Mouse (Mus musculus) lung, adult 18-20 months (tissue): ENCODE measurements around the gene Rwdd1.
A peak's percentile ranks its signal among the peaks of the same experiment; 100 is the strongest.
"Not testable (repeated sequence)": the region's sequence is repeated elsewhere in the genome, so short reads cannot be mapped to it uniquely, and the experiment has no call there.

Experiments
- DNase-seq, 2 experiments: peaks; one replicate each; pipeline ENCODE4 v3.0.0; 2022; ENCODE audit warnings: mixed read lengths in 2 of 2

Gene Rwdd1

DNA sequence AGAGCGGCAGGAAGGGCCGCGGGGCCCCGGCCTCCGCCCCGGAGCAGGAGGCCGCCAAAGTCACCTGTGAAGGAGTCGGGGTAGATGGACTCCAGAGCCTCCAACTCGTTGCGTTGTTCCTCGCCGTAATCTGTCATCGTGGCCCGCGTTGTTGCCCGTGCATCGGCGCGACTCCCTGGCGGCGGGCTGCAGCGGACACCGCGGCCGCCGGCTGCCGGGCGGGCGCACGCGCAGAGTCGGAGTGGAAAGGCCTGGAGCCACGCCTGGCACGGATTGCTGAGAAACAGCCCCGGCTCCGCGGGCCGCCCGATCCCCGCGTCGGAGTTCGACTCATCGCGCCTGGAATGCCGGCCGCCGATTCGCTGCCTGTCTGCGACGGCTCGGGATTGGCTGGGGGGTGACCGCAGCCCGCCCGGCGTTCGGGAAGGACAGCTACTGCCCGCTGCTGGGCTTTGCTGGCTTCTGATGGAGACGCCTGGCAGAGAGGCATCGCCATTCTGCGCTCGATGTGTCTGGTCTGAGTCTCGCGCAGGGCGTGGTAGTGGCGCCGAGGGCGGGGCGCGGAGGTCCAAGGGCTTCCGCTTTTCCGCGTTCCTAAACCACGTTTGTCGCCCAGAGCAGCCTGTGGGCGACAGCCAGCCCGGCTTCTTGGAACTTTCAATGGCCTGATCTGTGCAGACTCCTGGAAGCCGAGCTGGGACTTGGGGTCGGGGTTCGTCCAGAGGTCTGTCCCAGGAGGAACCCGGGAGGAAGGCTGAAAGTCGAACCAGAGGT is at the start of gene Rwdd1:
Gene Rwdd1 (minus strand): TSS at position 323 of the 774 bp plus-strand sequence.
- DNase-seq = peak; percentile 98

DNA sequence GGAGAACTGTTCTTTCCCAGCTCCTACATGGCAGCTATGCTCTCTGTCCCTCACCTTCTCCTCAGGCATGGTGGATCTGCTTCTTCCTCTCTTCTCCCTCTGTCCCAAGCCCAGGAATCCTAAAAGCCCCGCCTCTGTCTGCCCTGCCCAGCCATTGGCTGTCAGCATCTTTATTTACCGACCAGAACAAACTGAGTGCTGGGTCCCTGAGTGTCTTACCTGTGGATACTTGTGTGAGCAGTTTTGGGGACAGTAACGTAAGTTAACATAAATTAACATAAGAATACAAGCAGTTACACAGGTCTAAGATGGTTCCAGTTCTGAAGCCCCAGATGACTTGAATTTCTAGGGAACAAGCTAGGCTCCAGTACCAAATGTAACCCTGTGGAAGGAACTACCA is 47.2 kb upstream of the Rwdd1 start:
- DNase-seq = no peak

DNA sequence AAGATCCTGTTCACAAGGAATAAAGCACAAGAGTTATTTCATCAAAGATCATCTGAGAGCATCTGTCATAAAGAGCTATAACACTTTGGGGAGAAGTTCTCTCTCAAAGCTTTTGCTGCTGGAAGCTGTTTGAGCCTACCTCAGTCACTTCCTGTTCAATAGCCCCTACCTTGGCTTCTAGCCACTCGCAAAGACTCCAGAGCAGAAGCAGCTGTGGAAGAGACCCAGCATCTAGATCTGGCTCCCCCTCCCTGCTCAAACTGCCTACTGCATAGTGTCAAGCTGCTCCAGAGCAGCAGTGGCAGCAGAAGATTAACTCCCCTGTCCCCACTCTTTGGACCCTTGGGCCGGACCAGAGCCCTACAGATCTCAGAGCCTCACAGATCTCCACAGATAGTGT is 34.6 kb upstream of the Rwdd1 start:
- no peak for DNase-seq

DNA sequence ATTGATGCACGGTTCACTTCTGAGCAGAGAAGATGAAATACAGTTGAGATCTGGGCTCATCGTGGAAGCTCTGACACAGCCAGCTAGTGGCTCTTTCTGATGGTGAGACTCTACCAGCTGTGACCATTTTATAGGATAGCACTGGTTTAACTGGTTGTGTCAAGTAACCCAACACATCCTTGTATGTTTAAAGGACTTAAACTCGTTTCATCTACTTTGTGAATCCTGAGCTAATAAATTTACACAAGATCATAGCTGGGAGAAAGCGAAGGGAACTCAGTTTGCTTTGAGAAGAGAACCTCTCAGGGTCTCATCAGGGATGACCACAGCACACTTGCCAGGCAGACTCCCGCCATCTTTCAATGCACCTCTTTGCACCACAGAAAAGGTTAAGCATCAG is 24.8 kb upstream of the Rwdd1 start, which contains the start of gene Calhm4:
Gene Calhm4 (minus strand): TSS at position 101 of the 400 bp plus-strand sequence.
- no peak for DNase-seq

DNA sequence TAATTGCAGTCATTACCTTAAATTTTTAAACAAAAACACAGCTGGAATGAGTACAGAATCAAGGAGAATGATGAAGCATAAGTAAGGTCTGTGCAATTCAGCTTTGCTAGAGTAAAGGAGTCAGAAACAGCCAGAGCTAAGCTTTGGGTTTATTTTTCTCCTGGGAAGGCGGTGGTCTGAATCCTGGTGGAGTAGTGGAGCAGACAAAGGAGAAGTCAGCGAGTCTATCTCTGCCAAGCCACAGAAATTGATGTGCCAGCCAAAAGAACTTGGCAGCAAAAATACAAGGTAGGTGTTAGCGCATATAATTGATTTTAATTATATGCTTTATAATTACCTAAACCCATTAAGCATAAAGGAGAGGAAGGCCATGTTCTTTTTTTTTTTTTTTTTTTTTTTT is 18.0 kb upstream of the Rwdd1 start, which contains the start of gene Trappc3l:
Gene Trappc3l (plus strand): TSS at position 197 of the 400 bp plus-strand sequence.
- DNase-seq = no peak

DNA sequence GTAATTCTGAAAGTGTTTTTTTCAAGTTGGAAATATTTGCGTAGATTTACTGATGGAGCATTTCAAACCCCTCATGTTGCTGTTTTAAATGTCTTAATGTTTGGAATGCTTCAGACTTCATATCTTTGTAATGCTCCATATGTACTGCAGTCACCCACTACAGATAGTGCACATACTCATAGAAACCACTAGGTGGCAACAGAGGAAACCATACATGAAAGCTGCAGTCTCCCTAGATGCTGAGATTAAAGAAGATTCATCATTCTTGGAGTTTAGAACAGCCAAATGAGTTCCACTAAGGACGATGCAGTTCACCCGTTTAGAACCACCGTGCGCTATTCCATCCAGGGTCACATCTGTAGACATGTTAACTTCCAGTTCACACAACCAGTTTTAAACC is 17.2 kb upstream of the Rwdd1 start:
- DNase-seq = no peak

DNA sequence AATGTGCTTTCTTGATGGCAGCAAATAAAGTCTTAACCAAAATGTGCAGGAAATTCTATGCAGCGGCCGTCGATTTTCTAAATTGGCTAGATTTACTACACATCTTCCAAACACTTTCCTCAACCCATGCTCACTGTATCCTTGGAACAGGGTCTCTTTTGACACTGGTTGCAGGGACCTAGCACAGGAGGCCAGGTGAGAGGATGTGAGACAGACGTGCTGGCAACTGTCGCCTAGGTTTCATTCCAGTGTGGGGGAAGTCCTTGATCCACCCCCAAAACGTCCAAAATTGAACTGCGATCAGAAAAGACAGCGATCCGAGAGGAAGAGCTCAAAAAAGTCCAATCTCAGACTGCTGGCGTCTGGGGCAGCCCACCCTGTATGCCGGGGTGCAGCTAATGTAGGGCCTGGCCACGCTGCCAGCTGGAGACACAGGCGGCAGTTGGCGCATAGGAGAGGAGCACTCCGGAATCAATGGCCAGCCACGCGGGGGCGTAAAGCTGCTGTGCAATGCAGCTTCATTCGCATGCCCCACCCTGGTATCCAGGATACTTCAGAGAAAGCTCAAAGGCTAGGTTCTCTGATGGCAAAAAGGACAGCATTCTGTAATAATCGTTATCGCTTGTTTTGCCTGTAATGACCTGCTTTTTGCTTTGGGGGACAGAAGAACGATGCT is 14.3 kb upstream of the Rwdd1 start:
- DNase-seq = peak; percentile 72 to 73

DNA sequence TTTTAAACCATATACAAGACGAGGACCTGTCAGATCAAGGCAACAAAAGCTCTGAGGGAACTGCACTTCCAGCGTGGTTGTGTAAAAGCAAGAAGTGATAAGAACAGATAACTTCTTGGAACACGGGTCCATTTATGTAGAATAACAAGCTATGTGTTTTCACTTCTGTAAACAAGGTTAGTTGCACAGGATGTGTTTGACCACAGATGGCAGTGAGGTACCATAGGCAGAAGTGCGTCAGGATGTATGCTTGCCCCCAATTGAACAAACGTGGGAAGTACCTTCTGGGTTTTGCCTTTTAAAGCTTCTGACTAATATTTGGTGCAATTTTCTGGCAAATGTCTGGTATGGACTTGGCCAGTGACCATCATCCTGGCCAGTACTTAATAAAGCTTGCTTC is 10.9 kb upstream of the Rwdd1 start:
- no peak for DNase-seq

DNA sequence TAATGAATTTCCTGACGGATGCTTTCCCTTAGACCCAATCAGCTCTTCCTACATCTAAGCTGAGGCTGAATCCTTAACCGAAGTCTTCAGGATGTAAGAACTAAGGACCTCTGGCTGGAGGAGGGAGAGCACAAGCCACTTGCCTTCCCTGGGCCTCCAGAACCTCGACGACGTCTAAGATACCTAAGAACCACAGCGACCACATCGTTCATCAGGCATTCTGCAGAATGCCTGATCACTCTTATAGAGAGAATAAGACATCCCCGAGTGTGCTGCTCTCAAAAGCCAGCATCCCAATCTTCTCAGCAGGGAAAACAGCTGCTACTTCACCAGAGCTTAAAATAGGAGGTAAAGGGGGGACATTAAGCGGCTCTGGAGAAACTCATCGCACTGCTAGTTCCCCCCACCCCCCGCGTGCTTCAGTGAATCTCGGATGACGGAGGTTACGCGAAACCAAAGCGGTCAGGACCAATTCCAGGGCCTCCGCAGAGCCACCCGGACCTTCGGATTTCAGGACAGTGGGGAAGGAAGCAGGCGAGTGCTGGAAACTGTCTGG is 600 bp downstream of the Rwdd1 start:
- no peak for DNase-seq

DNA sequence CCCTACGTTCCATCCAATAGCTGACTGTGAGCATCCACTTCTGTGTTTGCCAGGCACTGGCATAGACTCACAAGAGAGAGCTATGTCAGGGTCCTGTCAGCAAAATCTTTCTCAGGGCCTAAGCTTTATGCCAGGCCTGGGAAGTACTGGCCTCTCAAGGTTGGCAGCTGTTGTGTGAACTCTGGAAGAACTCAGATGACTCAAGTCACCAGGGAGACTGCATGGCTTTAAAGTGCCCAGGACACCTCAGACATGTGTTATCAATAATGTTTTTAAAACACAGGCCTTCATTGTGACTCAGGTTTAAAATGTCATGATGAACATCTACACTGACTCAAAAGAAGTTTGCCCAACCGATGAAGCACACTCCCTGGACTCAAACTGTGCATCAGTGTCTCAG is 6.2 kb downstream of the Rwdd1 start:
- no peak for DNase-seq

DNA sequence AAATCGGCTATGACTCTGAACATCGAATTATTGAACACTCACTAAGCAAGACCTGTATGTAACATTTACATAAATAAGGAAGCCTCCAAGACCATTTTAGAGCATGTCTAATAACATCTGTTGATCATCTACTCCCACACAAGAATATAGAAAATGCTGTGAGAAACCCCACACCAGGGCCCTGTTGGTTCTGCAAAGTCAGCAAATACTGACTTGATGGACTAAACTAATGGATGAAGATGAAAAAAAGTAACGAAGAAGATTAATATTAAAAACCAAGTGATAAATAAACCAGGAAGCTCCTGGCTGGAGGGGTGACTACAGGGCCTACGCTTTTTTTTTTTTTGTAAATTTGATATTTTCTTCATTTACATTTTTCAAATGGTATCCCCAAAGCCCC is 6.8 kb downstream of the Rwdd1 start:
- DNase-seq = no peak

DNA sequence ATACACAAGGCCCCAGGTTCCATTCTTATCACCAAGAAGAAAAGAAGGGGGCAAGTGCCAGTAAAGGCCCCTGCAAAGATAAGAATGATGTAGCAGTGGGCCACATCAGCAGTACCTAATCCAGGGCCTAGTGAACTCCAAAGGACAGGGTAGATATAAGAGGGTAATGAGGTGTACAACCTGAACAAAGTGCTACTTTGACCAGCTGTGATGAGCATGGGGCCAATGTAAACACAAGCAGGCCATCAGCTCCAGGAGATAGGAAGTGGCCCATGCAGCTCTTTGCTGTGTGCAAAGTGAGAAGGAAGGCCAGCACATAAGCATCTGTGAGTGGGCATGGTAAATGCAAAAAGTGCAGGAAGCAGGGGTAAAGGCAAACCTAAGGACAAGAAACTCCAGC is 21.0 kb downstream of the Rwdd1 start:
- no peak for DNase-seq

DNA sequence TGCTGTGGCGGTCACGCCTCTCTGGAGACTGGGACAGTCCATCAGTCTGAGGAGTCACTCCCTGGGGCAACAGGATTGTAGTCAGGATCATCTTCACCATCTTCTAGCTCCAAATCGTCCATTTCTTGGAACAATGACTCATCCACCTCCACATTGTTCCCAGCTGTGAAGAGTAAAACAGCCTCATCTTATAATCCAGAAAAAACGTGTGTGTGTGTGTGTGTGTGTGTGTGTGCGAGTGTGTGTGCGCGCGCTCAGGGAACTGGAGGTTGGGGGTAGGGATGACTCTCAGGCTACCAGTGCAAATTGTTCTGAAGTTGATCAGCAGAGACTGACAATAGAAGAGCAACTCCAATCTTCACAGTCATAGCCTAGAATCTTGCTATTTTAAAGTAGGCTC is 22.7 kb downstream of the Rwdd1 start:
- not testable (repeated sequence) for DNase-seq

DNA sequence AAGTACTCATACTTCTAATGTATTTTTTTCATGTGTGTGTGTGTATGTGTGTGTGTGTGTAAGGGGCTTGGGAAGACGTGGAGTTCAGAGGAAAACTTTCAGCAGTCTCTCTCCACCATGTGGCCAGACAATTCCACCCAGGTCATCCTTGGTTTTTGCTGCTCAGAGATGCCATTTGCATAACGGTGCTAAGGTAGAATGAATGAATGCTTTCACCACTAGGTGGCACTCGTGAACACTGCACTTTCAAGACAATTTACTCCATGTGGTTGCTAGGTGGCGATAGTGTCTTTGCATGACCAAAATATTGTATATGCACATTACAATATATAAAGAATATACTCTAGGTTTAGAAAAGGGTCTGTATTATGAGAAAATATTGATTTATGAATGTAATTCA is 32.7 kb downstream of the Rwdd1 start:
- DNase-seq = peak; percentile 35 to 63

DNA sequence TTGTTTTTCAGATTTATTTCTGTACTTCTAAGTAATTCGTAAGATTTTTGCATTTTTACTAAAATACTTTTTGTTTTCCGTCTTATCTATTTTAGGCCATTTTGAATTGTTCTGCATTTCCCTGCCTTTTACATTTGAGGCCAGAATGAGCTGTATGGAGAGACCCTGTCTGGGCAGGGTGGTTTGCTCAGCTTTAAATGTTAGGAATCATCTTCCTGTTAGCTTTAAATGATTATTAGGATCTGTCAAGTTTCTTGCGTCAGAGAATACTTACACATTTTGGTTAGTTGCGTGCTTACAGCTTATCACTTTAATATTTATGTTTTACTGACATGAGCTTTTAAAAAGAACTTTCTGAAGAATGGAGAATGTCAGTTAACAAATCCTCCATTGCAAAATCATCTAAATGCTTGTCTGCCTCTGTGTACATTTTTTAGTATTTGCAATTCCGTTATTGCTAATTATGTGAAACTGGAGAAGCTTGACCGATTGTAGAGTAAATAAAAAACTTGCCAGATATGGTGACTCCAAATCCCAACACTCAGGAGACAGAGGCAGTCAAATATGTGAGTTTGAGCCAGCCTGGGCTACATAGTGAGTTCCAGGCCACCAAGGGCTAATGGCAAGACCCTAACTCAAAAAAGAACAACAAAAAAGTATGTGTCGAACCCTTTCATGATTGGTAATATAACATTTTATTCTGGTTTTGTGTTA is 44.5 kb downstream of the Rwdd1 start:
- DNase-seq = no peak

DNA sequence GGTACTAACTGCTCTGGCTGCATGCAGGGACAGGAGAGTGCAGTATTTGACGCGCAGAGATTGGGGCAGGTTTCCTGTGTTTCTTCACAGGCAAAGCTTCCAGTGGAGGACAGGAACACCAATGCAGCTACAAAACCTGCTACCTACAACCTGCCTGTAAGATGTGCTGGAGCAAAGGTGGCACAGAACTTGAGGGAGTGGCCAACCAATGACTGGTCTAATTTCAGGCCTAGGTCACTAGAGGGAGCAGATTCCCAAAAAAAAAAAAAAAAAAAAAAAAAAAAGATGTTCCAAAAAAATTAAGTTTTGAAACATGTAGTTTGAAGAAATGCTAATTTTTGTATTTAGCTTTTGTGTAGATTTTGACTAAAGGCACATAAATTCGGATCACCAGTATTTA is 66.9 kb downstream of the Rwdd1 start:
- no peak for DNase-seq

DNA sequence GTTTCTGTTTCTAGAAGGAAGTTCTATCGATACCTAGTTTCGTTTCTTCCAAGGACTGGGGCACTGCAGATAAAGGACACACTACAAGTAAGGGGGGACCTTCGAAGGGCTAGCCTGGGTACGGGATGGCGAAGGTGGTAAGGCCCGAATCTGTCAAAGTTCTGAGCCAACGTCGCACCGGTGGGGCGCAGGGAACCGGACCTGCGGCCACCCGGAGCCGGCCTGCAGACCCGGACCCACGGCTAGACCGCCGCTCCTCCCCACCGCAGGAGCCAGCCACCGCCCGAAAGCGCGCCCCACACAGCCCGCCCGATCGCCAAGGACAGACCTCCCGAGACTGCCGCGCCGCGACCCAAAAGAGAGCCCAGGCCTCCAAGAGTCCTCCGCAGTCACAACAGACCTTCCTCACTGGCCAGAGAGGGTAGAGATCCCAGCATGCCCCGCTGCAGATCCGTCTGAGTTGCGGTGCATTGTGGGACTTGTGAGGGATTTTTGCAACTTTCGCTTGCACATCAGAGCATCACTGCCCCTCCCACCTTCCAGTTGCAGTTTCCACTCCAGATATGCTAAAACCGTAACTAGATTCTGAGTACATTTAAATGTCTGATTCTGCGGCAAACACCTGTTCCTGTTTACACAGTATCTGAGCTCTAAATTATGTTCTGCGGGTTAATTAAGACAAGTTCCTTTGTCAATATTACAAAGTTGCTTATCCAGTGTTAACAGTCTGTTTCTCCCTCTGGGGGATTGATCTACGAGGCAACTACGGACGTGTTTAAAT is 68.4 kb downstream of the Rwdd1 start, which contains the start of gene Zup1:
Gene Zup1 (minus strand): TSS at position 467 of the 781 bp plus-strand sequence.
- DNase-seq = peak; percentile 89 to 90
